Mouse (Mus musculus): ENCODE measurements around the gene Lyst.
"Not testable (repeated sequence)": the region's sequence is repeated elsewhere in the genome, so short reads cannot be mapped to it uniquely, and the experiment has no call there.

Gene Lyst

GRCm38 (mm10) chr13:13637981-13638380, 47.8 kb downstream of the Lyst start:
- no peak for DNase-seq

- DNase-seq: no peak
Measured at GRCm38 (mm10) chr13:13638725-13639124, 48.5 kb downstream of the Lyst start.

- no peak for DNase-seq
Measured at GRCm38 (mm10) chr13:13647296-13647695, 57.1 kb downstream of the Lyst start.

- DNase-seq: no peak
Measured at GRCm38 (mm10) chr13:13655453-13655852, 65.3 kb downstream of the Lyst start.

- not testable (repeated sequence) for DNase-seq
Measured at GRCm38 (mm10) chr13:13666103-13666502, 75.9 kb downstream of the Lyst start.

GRCm38 (mm10) chr13:13670669-13671068, 80.5 kb downstream of the Lyst start:
- DNase-seq: no peak

- no peak for DNase-seq
Measured at GRCm38 (mm10) chr13:13671585-13672328, 81.6 kb downstream of the Lyst start.

- no peak for DNase-seq
Measured at GRCm38 (mm10) chr13:13674669-13675343, 84.6 kb downstream of the Lyst start.

GRCm38 (mm10) chr13:13677871-13678270, 87.7 kb downstream of the Lyst start:
- no peak for DNase-seq

- no peak for DNase-seq
Measured at GRCm38 (mm10) chr13:13681642-13682041, 91.4 kb downstream of the Lyst start.

GRCm38 (mm10) chr13:13703476-13703875, 113.3 kb downstream of the Lyst start:
- DNase-seq: no peak

- not testable (repeated sequence) for DNase-seq
Measured at GRCm38 (mm10) chr13:13721435-13721834, 131.2 kb downstream of the Lyst start.

- no peak for DNase-seq
Measured at GRCm38 (mm10) chr13:13723293-13723692, 133.1 kb downstream of the Lyst start.

- no peak for DNase-seq
Measured at GRCm38 (mm10) chr13:13723786-13724185, 133.6 kb downstream of the Lyst start.

- no peak for DNase-seq
Measured at GRCm38 (mm10) chr13:13739232-13739631, 149.0 kb downstream of the Lyst start.

- DNase-seq: no peak
Measured at GRCm38 (mm10) chr13:13745911-13746310, 155.7 kb downstream of the Lyst start.

- no peak for DNase-seq
Measured at GRCm38 (mm10) chr13:13775778-13776494, 185.7 kb downstream of the Lyst start.

- DNase-seq: no peak
Measured at GRCm38 (mm10) chr13:13777052-13777451, 186.9 kb downstream of the Lyst start.

- DNase-seq: no peak
Measured at GRCm38 (mm10) chr13:13777696-13778095, 187.5 kb downstream of the Lyst start.

- no peak for DNase-seq
Measured at GRCm38 (mm10) chr13:13778837-13779458, 188.8 kb downstream of the Lyst start.

GRCm38 (mm10) chr13:13780271-13780670, 190.1 kb downstream of the Lyst start:
- DNase-seq: no peak

- DNase-seq: no peak
Measured at GRCm38 (mm10) chr13:13781026-13781425, 190.8 kb downstream of the Lyst start.

- no peak for DNase-seq
Measured at GRCm38 (mm10) chr13:13783296-13783695, 193.1 kb downstream of the Lyst start.

Measured in thymus, postnatal 36 days (tissue).